Mouse (Mus musculus): ENCODE measurements around the gene Ccdc157. TPM values are rescaled to one million over a fixed set of nuclear protein-coding genes. Genes with fewer than 3 reads are reported as not detected.
"Not testable (repeated sequence)": the region's sequence is repeated elsewhere in the genome, so short reads cannot be mapped to it uniquely, and the experiment has no call there.

The Ccdc157 gene
- total and polyA plus RNA-seq, 2 experiments = 4.5 to 9.3 TPM

DNA sequence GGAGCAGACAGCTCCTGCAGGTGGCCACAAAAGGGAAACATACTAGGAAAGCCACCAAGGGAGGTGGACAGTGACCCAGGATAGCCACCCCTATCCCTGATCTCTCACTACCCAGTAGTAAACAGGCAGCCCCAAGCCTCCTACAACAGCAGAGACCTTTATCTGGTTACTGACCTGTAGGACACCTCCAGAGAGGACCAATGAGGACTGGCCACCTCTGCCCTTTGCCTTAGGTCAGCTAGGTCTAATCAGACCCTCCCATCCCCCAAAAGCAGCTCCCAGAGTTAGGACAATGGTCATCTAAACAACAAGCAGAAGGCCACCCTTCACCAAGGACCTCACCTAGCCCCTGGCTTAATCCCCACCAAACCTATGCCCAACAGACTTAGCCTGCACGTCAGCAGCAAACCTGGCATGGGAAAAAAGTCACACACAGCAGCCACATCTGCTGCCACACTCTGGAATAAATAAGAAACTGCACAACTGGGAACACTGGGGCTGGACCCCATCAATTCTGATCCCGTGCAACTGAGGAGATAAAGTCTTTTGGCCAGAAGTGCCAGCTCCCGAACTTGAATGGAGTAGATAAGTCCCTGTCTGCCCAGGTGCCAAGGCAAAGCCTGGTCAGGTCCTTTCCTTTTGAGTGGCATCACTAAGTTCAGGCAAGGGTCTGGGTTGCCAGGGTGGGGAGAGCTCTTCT, 42.6 kb downstream of the Ccdc157 start:
- TF ChIP-seq POLR2A (IDR thresholded peaks at IDR 0.05; ENCODE audit: extremely low read depth, insufficient read depth, low read length) (peak; percentile 49; the same call in 1 of the 2 replicates), CTCF (IDR thresholded peaks at IDR 0.05; ENCODE audit: low read depth, low read length) (0 out of 2 replicates have a peak, but pooled peaks have one; percentile 11)
- peak overlapping the region; percentile 92 for H3K4me3 ChIP-seq (ENCODE audit: insufficient read depth, low read depth, low read length)
- 4% methylated on average over 3 of the region's 3 CpGs for WGBS

GRCm38 (mm10) chr11:4116458-4117141, 43.5 kb downstream of the Ccdc157 start:
- Histone ChIP-seq H3K36me3 (ENCODE audit: control insufficient read depth, insufficient read depth, low read length) (peaks cover 5% of the 10 kb centered on the region; the same call in 1 of the 2 replicates), H3K4me1 (ENCODE audit: control insufficient read depth, insufficient read depth, low read length) (peaks cover 29% of the 10 kb centered on the region), H3K27me3 (ENCODE audit: control insufficient read depth, insufficient read depth, low read length) (no peaks in the 10 kb centered on the region), H3K4me3 (ENCODE audit: insufficient read depth, low read depth, low read length) (peak overlapping the region; percentile 50), H3K27ac (replicated peaks; ENCODE audit: insufficient read depth, low read depth, low read length) (peak overlapping the region; percentile 86), H3K79me2 (ENCODE audit: control insufficient read depth, insufficient read depth, low read length) (peaks cover 11% of the 10 kb centered on the region; the same call in 1 of the 2 replicates), H3K9ac (ENCODE audit: low read depth, low read length) (peak overlapping the region; percentile 96)
- 9% methylated on average over 11 of the region's 11 CpGs for WGBS
- TF ChIP-seq CTCF (IDR thresholded peaks at IDR 0.05; ENCODE audit: low read depth, low read length) (no peak), POLR2A (IDR thresholded peaks at IDR 0.05; ENCODE audit: extremely low read depth, insufficient read depth, low read length) (no peak)
- DNase-seq (ENCODE audit: extremely low read depth, low read depth, low spot score) = peak; percentile 98

More for the DNA sequence above, 42.6 kb downstream of the Ccdc157 start:
- Histone ChIP-seq H3K27ac (replicated peaks; ENCODE audit: insufficient read depth, low read depth, low read length) (peak overlapping the region; percentile 98), H3K79me2 (ENCODE audit: control insufficient read depth, insufficient read depth, low read length) (peaks cover 11% of the 10 kb centered on the region; the same call in 1 of the 2 replicates), H3K4me1 (ENCODE audit: control insufficient read depth, insufficient read depth, low read length) (peaks cover 30% of the 10 kb centered on the region), H3K9ac (ENCODE audit: low read depth, low read length) (peak overlapping the region; percentile 96), H3K27me3 (ENCODE audit: control insufficient read depth, insufficient read depth, low read length) (no peaks in the 10 kb centered on the region), H3K36me3 (ENCODE audit: control insufficient read depth, insufficient read depth, low read length) (peaks cover 5% of the 10 kb centered on the region; the same call in 1 of the 2 replicates)
- DNase-seq (ENCODE audit: extremely low read depth, low read depth, low spot score) = peak; percentile 99

DNA sequence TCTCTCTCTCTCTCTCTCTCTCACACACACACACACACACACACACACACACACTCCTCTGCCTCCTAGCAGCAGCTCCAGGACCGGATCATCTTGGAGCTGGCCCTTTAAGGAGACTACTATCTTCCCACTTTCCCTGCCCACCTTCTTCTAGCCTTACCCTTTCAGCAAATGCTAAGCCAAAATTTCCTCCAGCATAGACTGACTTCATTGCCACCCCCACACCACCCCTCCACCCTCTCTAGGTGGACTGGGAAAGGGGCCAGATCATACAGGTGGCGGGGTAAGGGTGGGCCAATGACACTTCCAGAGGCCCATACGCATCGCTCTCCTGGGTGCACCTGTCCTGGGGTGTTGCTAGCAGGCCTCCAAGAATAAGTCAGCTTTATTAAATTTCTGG, 44.7 kb downstream of the Ccdc157 start:
- peak overlapping the region; percentile 45 for H3K4me3 ChIP-seq (ENCODE audit: insufficient read depth, low read depth, low read length)
- H3K79me2 ChIP-seq (ENCODE audit: control insufficient read depth, insufficient read depth, low read length) = peaks cover 11% of the 10 kb centered on the region; the same call in 1 of the 2 replicates
- peak overlapping the region; percentile 71 for H3K9ac ChIP-seq (ENCODE audit: low read depth, low read length)
- no peaks in the 10 kb centered on the region for H3K27me3 ChIP-seq (ENCODE audit: control insufficient read depth, insufficient read depth, low read length)
- H3K36me3 ChIP-seq (ENCODE audit: control insufficient read depth, insufficient read depth, low read length) = peaks cover 14% of the 10 kb centered on the region; the same call in 1 of the 2 replicates
- TF ChIP-seq POLR2A (IDR thresholded peaks at IDR 0.05; ENCODE audit: extremely low read depth, insufficient read depth, low read length) = no peak
- TF ChIP-seq CTCF (IDR thresholded peaks at IDR 0.05; ENCODE audit: low read depth, low read length) = no peak
- 30% methylated on average over 4 of the region's 4 CpGs for WGBS
- peak overlapping the region; percentile 86 for H3K27ac ChIP-seq (replicated peaks; ENCODE audit: insufficient read depth, low read depth, low read length)
- DNase-seq (ENCODE audit: extremely low read depth, low read depth, low spot score) = peak; percentile 34
- H3K4me1 ChIP-seq (ENCODE audit: control insufficient read depth, insufficient read depth, low read length) = peaks cover 32% of the 10 kb centered on the region

DNA sequence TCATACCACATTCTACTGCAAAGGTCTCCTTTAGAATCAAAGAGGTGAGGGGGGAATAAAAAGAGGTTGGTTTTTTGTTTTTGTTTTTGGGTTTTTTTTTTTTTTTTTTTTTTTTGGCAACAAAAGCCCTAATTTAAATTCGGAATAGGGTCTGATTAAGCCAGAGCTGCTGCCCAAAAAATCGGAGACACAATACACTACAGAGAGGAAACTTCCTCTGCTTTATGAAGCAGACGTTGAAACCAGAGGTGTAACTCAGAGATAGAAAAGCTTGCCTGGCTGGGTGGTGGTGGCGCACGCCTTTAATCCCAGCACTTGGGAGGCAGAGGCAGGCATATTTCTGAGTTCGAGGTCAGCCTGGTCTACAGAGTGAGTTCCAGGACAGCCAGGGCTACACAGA, 45.6 kb downstream of the Ccdc157 start:
- not testable (repeated sequence) for H3K9ac ChIP-seq (ENCODE audit: low read depth, low read length); H3K27me3 ChIP-seq (ENCODE audit: control insufficient read depth, insufficient read depth, low read length); DNase-seq (ENCODE audit: extremely low read depth, low read depth, low spot score); H3K4me3 ChIP-seq (ENCODE audit: insufficient read depth, low read depth, low read length)
- peaks cover 11% of the 10 kb centered on the region; the same call in 1 of the 2 replicates for H3K79me2 ChIP-seq (ENCODE audit: control insufficient read depth, insufficient read depth, low read length)
- H3K4me1 ChIP-seq (ENCODE audit: control insufficient read depth, insufficient read depth, low read length) = peaks cover 36% of the 10 kb centered on the region
- peak overlapping the region; percentile 86 for H3K27ac ChIP-seq (replicated peaks; ENCODE audit: insufficient read depth, low read depth, low read length)
- H3K36me3 ChIP-seq (ENCODE audit: control insufficient read depth, insufficient read depth, low read length) = peaks cover 20% of the 10 kb centered on the region
- 28% methylated on average over 6 of the region's 6 CpGs for WGBS

DNA sequence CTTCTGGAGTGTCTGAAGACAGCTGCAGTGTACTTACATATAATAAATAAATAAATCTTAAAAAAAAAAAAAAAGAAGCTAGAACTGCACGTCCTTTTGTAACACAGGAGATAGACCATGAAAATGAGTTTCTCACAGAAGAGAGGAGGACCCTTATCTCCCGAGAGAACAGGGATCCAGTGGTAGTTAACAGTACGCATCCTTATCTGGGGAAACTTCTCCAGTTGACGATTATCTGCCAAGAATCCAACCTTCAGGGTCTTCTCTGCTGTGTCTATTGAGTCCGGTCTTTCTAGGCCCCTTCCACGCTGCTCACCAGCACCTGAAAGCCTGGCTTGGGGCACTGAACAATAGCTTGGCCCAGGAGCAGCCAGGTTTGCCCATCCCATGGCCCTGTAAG, 46.1 kb downstream of the Ccdc157 start:
- H3K79me2 ChIP-seq (ENCODE audit: control insufficient read depth, insufficient read depth, low read length) = peaks cover 11% of the 10 kb centered on the region; the same call in 1 of the 2 replicates
- no peaks in the 10 kb centered on the region for H3K27me3 ChIP-seq (ENCODE audit: control insufficient read depth, insufficient read depth, low read length)
- peaks cover 36% of the 10 kb centered on the region for H3K4me1 ChIP-seq (ENCODE audit: control insufficient read depth, insufficient read depth, low read length)
- H3K27ac ChIP-seq (replicated peaks; ENCODE audit: insufficient read depth, low read depth, low read length) = peak overlapping the region; percentile 49
- H3K36me3 ChIP-seq (ENCODE audit: control insufficient read depth, insufficient read depth, low read length) = peaks cover 26% of the 10 kb centered on the region
- DNase-seq (ENCODE audit: extremely low read depth, low read depth, low spot score) = peak; percentile 33
- WGBS = 39% methylated on average over 6 of the region's 6 CpGs
- H3K9ac ChIP-seq (ENCODE audit: low read depth, low read length) = peak overlapping the region; percentile 47
- H3K4me3 ChIP-seq (ENCODE audit: insufficient read depth, low read depth, low read length) = peak overlapping the region; percentile 6; the same call in 1 of the 2 replicates
- no peak for TF ChIP-seq CTCF (IDR thresholded peaks at IDR 0.05; ENCODE audit: low read depth, low read length)
- no peak for TF ChIP-seq POLR2A (IDR thresholded peaks at IDR 0.05; ENCODE audit: extremely low read depth, insufficient read depth, low read length)

All from liver, adult 2 months (tissue).